Mouse (Mus musculus) limb, embryonic 10.5 days (tissue): ENCODE results near the gene Pdk2. TPM values are rescaled to one million over a fixed set of nuclear protein-coding genes. Genes with fewer than 3 reads are reported as not detected.

Experiments used
- DNase-seq: peaks from one replicate; pipeline ENCODE4 v3.0.0-alpha.2; 2017; ENCODE audit warnings: low spot score
- H3K27ac ChIP-seq: fragments of 300-500 bp; sonication (generic); 2 replicates; pipeline ENCODE4 v1.5.1; 2016; ENCODE audit warnings: mild to moderate bottlenecking
- H3K27me3 ChIP-seq: fragments of 300-500 bp; sonication (generic); 2 replicates; pipeline ENCODE4 v1.6.1; 2016; ENCODE audit warnings: low read depth, mild to moderate bottlenecking; ENCODE audit not compliant: poor library complexity, severe bottlenecking
- H3K36me3 ChIP-seq: fragments of 300-500 bp; sonication (generic); 2 replicates; pipeline ENCODE4 v1.6.1; 2016; ENCODE audit warnings: mild to moderate bottlenecking, moderate library complexity
- H3K4me1 ChIP-seq: fragments of 300-500 bp; sonication (generic); 2 replicates; pipeline ENCODE4 v1.6.1; 2016
- H3K4me3 ChIP-seq: fragments of 300-500 bp; sonication (generic); 2 replicates; pipeline ENCODE4 v1.5.1; 2016; ENCODE audit warnings: mild to moderate bottlenecking, moderate library complexity
- H3K9me3 ChIP-seq: fragments of 300-500 bp; sonication (generic); replicated peaks from 2 replicates; pipeline ENCODE4 v1.6.1; 2016; ENCODE audit warnings: mild to moderate bottlenecking
- WGBS: fragments of 180-500 bp; shearing (Covaris S2); methylation state at CpG from one replicate; pipeline ENCODE4 v1.1.7; 2016; 5-methylcytosine and 5-hydroxymethylcytosine counted together
- polyA plus RNA-seq: library from polyadenylated mRNA; unstranded; fragments of >200 nt; fragmentation: Nextera tagmentation; extraction: Ambion mirVana; gene quantifications from 2 replicates; pipeline ENCODE4 v1.2.1, GENCODE M21; 2016

Gene Pdk2
- polyA plus RNA-seq, 1 experiment from 2014 or later: 21.2 TPM

GRCm38 (mm10) chr11:95053062-95053461 lies 11.9 kb upstream of the Pdk2 start:
- no peak overlapping the region for H3K4me3 ChIP-seq
- peaks cover 31% of the 10 kb centered on the region for H3K27me3 ChIP-seq
- H3K4me1 ChIP-seq: peaks cover 20% of the 10 kb centered on the region
- no peaks in the 10 kb centered on the region for H3K9me3 ChIP-seq
- no peak overlapping the region for H3K27ac ChIP-seq
- WGBS: 72% methylated on average over 9 of the region's 9 CpGs
- DNase-seq: no peak
- H3K36me3 ChIP-seq: no peaks in the 10 kb centered on the region

- H3K27ac ChIP-seq: no peak overlapping the region
- no peaks in the 10 kb centered on the region for H3K36me3 ChIP-seq
- peak; percentile 76 for DNase-seq
- no peak overlapping the region for H3K4me3 ChIP-seq
- H3K27me3 ChIP-seq: peaks cover 32% of the 10 kb centered on the region
- H3K4me1 ChIP-seq: peaks cover 3% of the 10 kb centered on the region
- 63% methylated on average over 9 of the region's 9 CpGs for WGBS
- H3K9me3 ChIP-seq: no peaks in the 10 kb centered on the region
Measured at GRCm38 (mm10) chr11:95046980-95047680, 6.0 kb upstream of the Pdk2 start.

- no peak for DNase-seq
- H3K4me3 ChIP-seq: no peak overlapping the region
- no peaks in the 10 kb centered on the region for H3K36me3 ChIP-seq
- peaks cover 26% of the 10 kb centered on the region for H3K4me1 ChIP-seq
- H3K27ac ChIP-seq: no peak overlapping the region; the same call in 1 of the 2 replicates
- WGBS: 47% methylated on average over 12 of the region's 13 CpGs
- peaks cover 44% of the 10 kb centered on the region for H3K27me3 ChIP-seq
- H3K9me3 ChIP-seq: no peaks in the 10 kb centered on the region
Measured at GRCm38 (mm10) chr11:95044185-95044870, 3.2 kb upstream of the Pdk2 start.

GRCm38 (mm10) chr11:95043608-95044007 lies 2.5 kb upstream of the Pdk2 start:
- H3K4me3 ChIP-seq: no peak overlapping the region
- H3K27ac ChIP-seq: no peak overlapping the region
- H3K9me3 ChIP-seq: no peaks in the 10 kb centered on the region
- 48% methylated on average over 7 of the region's 7 CpGs for WGBS
- DNase-seq: no peak
- H3K4me1 ChIP-seq: peaks cover 26% of the 10 kb centered on the region
- no peaks in the 10 kb centered on the region for H3K36me3 ChIP-seq
- H3K27me3 ChIP-seq: peaks cover 48% of the 10 kb centered on the region

- H3K36me3 ChIP-seq: 0 out of 2 replicates have a peak, but pooled peaks cover 4% of the 10 kb centered on the region
- H3K4me1 ChIP-seq: peaks cover 26% of the 10 kb centered on the region
- H3K27me3 ChIP-seq: peaks cover 48% of the 10 kb centered on the region
- no peak for DNase-seq
- H3K9me3 ChIP-seq: no peaks in the 10 kb centered on the region
- WGBS: 95% methylated on average over 4 of the region's 4 CpGs
- no peak overlapping the region for H3K27ac ChIP-seq
- H3K4me3 ChIP-seq: no peak overlapping the region
Measured at GRCm38 (mm10) chr11:95043060-95043459, 1.9 kb upstream of the Pdk2 start.

- Histone ChIP-seq H3K36me3 (peaks cover 4% of the 10 kb centered on the region; the same call in 1 of the 2 replicates), H3K4me3 (peak overlapping the region; percentile 72), H3K4me1 (peaks cover 26% of the 10 kb centered on the region), H3K9me3 (no peaks in the 10 kb centered on the region), H3K27ac (no peak overlapping the region), H3K27me3 (peaks cover 48% of the 10 kb centered on the region)
- peak; percentile 78 for DNase-seq
- WGBS: under 1% methylated on average over 11 of the region's 11 CpGs
Measured at GRCm38 (mm10) chr11:95042096-95042495, 942 bp upstream of the Pdk2 start.

- no peaks in the 10 kb centered on the region for H3K9me3 ChIP-seq
- peaks cover 38% of the 10 kb centered on the region for H3K27me3 ChIP-seq
- peaks cover 4% of the 10 kb centered on the region; the same call in 1 of the 2 replicates for H3K36me3 ChIP-seq
- 1% methylated on average over 20 of the region's 20 CpGs for WGBS
- no peak for DNase-seq
- H3K4me3 ChIP-seq: peak overlapping the region; percentile 72
- H3K27ac ChIP-seq: peak overlapping the region; percentile 81
- peaks cover 26% of the 10 kb centered on the region for H3K4me1 ChIP-seq
Measured at GRCm38 (mm10) chr11:95040491-95041138, 539 bp downstream of the Pdk2 start.

GRCm38 (mm10) chr11:95039766-95040165 lies 1.4 kb downstream of the Pdk2 start:
- H3K36me3 ChIP-seq: peaks cover 4% of the 10 kb centered on the region; the same call in 1 of the 2 replicates
- no peak for DNase-seq
- H3K4me1 ChIP-seq: peaks cover 28% of the 10 kb centered on the region
- H3K9me3 ChIP-seq: no peaks in the 10 kb centered on the region
- peak overlapping the region; percentile 72 for H3K4me3 ChIP-seq
- no peak overlapping the region for H3K27ac ChIP-seq
- WGBS: 87% methylated on average over 4 of the region's 4 CpGs
- peaks cover 35% of the 10 kb centered on the region for H3K27me3 ChIP-seq

- Histone ChIP-seq H3K36me3 (peaks cover 4% of the 10 kb centered on the region; the same call in 1 of the 2 replicates), H3K4me1 (peaks cover 29% of the 10 kb centered on the region), H3K9me3 (no peaks in the 10 kb centered on the region), H3K27me3 (peaks cover 36% of the 10 kb centered on the region), H3K4me3 (no peak overlapping the region), H3K27ac (no peak overlapping the region)
- WGBS: 87% methylated on average over 13 of the region's 13 CpGs
- no peak for DNase-seq
Measured at GRCm38 (mm10) chr11:95038818-95039655, 2.1 kb downstream of the Pdk2 start.

GRCm38 (mm10) chr11:95038156-95038817 lies 2.9 kb downstream of the Pdk2 start:
- no peaks in the 10 kb centered on the region for H3K9me3 ChIP-seq
- DNase-seq: no peak

GRCm38 (mm10) chr11:95037306-95037705 lies 3.8 kb downstream of the Pdk2 start:
- Histone ChIP-seq H3K9me3 (no peaks in the 10 kb centered on the region), H3K27ac (no peak overlapping the region), H3K36me3 (peaks cover 4% of the 10 kb centered on the region; the same call in 1 of the 2 replicates), H3K4me3 (no peak overlapping the region), H3K27me3 (peaks cover 45% of the 10 kb centered on the region), H3K4me1 (peaks cover 38% of the 10 kb centered on the region)
- 63% methylated on average over 6 of the region's 6 CpGs for WGBS
- DNase-seq: no peak

More at GRCm38 (mm10) chr11:95038156-95038817, 2.9 kb downstream of the Pdk2 start:
- Histone ChIP-seq H3K4me3 (no peak overlapping the region), H3K36me3 (peaks cover 4% of the 10 kb centered on the region; the same call in 1 of the 2 replicates), H3K27ac (no peak overlapping the region), H3K27me3 (peaks cover 36% of the 10 kb centered on the region), H3K4me1 (peaks cover 36% of the 10 kb centered on the region)
- WGBS: 84% methylated on average over 14 of the region's 14 CpGs

- 94% methylated on average over 5 of the region's 5 CpGs for WGBS
- H3K4me3 ChIP-seq: no peak overlapping the region
- peaks cover 4% of the 10 kb centered on the region; the same call in 1 of the 2 replicates for H3K36me3 ChIP-seq
- peaks cover 53% of the 10 kb centered on the region for H3K27me3 ChIP-seq
- H3K27ac ChIP-seq: no peak overlapping the region
- DNase-seq: no peak
- no peaks in the 10 kb centered on the region for H3K9me3 ChIP-seq
- peaks cover 31% of the 10 kb centered on the region for H3K4me1 ChIP-seq
Measured at GRCm38 (mm10) chr11:95036521-95036920, 4.6 kb downstream of the Pdk2 start.
